8 mouse cellular contexts compared by ENCODE assay signal in genomic region chr10:30842228-30842627, GRCm38 (mm10). TPM values are rescaled to one million over a fixed set of nuclear protein-coding genes. Genes with fewer than 3 reads are reported as not detected.
DNase-seq lines count a peak whose midpoint lies in the region; ATAC-seq and TF ChIP-seq lines count a peak whose summit lies in the region.

No protein-coding gene starts in this region.

- H3K36me3 ChIP-seq in kidney, adult 2 months (ENCODE audit: control insufficient read depth, insufficient read depth, low read length): no peaks in the 10 kb centered on the region
- H3K36me3 ChIP-seq in hindbrain, postnatal 0 days (ENCODE audit: insufficient read depth, low read length): no peaks in the 10 kb centered on the region
- H3K36me3 ChIP-seq in midbrain, embryonic 12.5 days: no peaks in the 10 kb centered on the region

- peak overlapping the region; percentile 66 for H3K4me2 ChIP-seq in hindbrain, postnatal 0 days (ENCODE audit: low read depth, low read length)
- peak overlapping the region; percentile 84 for H3K4me2 ChIP-seq in midbrain, embryonic 12.5 days (replicated peaks)

- ATAC-seq in hindbrain, postnatal 0 days: peak; percentile 60
- peak; percentile 69 for ATAC-seq in midbrain, embryonic 12.5 days (ENCODE audit: low FRiP score, low read depth)
- ATAC-seq in erythroid progenitor cell, adult 5-6 weeks (replicated peaks; ENCODE audit: low FRiP score, poor library complexity, severe bottlenecking): no peak

- no peak for TF ChIP-seq CTCF in kidney, adult 2 months (conservative IDR thresholded peaks at IDR 0.05; ENCODE audit: insufficient read depth, insufficient read length, low read depth, low read length)
- TF ChIP-seq CTCF in hindbrain, postnatal 0 days (IDR thresholded peaks at IDR 0.05; ENCODE audit: low read depth): no peak

- H3K9me3 ChIP-seq in hindbrain, postnatal 0 days (ENCODE audit: low read length): no peaks in the 10 kb centered on the region
- no peaks in the 10 kb centered on the region for H3K9me3 ChIP-seq in midbrain, embryonic 12.5 days

- H3K9ac ChIP-seq in hindbrain, postnatal 0 days (replicated peaks; ENCODE audit: low read length): peak overlapping the region; percentile 50
- peak overlapping the region; percentile 51 for H3K9ac ChIP-seq in midbrain, embryonic 12.5 days (replicated peaks)

- no peak for TF ChIP-seq POLR2A in kidney, adult 2 months (IDR thresholded peaks at IDR 0.05; ENCODE audit: low read depth, low read length)

- 0 out of 2 replicates have a peak overlapping the region, but pooled peaks have one; percentile 18 for H3K27ac ChIP-seq in kidney, adult 2 months (ENCODE audit: insufficient read depth, low read depth, low read length)
- no peak overlapping the region for H3K27ac ChIP-seq in brown adipose tissue, adult 24 weeks (replicated peaks; ENCODE audit: low read depth, low read length)
- peak overlapping the region; percentile 69 for H3K27ac ChIP-seq in hindbrain, postnatal 0 days
- H3K27ac ChIP-seq in midbrain, embryonic 12.5 days (replicated peaks): 0 out of 2 replicates have a peak overlapping the region, but pooled peaks have one; percentile 39

- WGBS in kidney, adult 2 months: under 1% methylated on average over 29 of the region's 29 CpGs
- under 1% methylated on average over 29 of the region's 29 CpGs for WGBS in hindbrain, postnatal 0 days
- WGBS in midbrain, embryonic 12.5 days: under 1% methylated on average over 29 of the region's 29 CpGs

- DNase-seq in kidney, adult 2 months: peak; percentile 38
- no peak for DNase-seq in kidney, postnatal 25 days
- no peak for DNase-seq in hindbrain, postnatal 0 days (ENCODE audit: low spot score)
- no peak for DNase-seq in ovary, postnatal 10 days (ENCODE audit: low spot score)
- no peak for DNase-seq in T-cell, adult 2 months (ENCODE audit: low spot score)

- peaks cover 6% of the 10 kb centered on the region; the same call in 1 of the 2 replicates for H3K4me1 ChIP-seq in kidney, adult 2 months (ENCODE audit: control insufficient read depth, insufficient read depth, low read length)
- peaks cover 6% of the 10 kb centered on the region for H3K4me1 ChIP-seq in brown adipose tissue, adult 24 weeks (ENCODE audit: control insufficient read depth, insufficient read depth, insufficient read length, low read length)
- H3K4me1 ChIP-seq in hindbrain, postnatal 0 days (ENCODE audit: insufficient read depth, low read length): 0 out of 2 replicates have a peak, but pooled peaks cover 11% of the 10 kb centered on the region
- peaks cover 21% of the 10 kb centered on the region for H3K4me1 ChIP-seq in midbrain, embryonic 12.5 days

- peak overlapping the region; percentile 85 for H3K4me3 ChIP-seq in kidney, adult 2 months (ENCODE audit: insufficient read depth, low read depth, low read length)
- H3K4me3 ChIP-seq in brown adipose tissue, adult 24 weeks (ENCODE audit: insufficient read depth, low read depth, low read length): peak overlapping the region; percentile 61
- peak overlapping the region; percentile 70 for H3K4me3 ChIP-seq in hindbrain, postnatal 0 days (ENCODE audit: low read length)
- H3K4me3 ChIP-seq in midbrain, embryonic 12.5 days: peak overlapping the region; percentile 62

- peaks cover 2% of the 10 kb centered on the region for H3K27me3 ChIP-seq in kidney, adult 2 months (replicated peaks; ENCODE audit: control insufficient read depth, insufficient read depth, low read length)
- H3K27me3 ChIP-seq in hindbrain, postnatal 0 days (ENCODE audit: insufficient read depth, low read length): peaks cover 10% of the 10 kb centered on the region; the same call in 1 of the 2 replicates
- H3K27me3 ChIP-seq in midbrain, embryonic 12.5 days: peaks cover 62% of the 10 kb centered on the region

RNA-seq across cellular contexts. Expression of gene Hey2, which starts 0.4 kb away (rescaled TPM):
- 2.9 and 3.6 TPM in 2 replicates for polyA plus RNA-seq in kidney, adult 2 months (2012; rRNA removed)
- polyA plus RNA-seq in brown adipose tissue, adult 24 weeks (2012; ENCODE audit: insufficient read depth, insufficient read length, missing spikeins): 0.67 and 2.0 TPM in 2 replicates
- total RNA-seq in hindbrain, postnatal 0 days (2014; rRNA removed): 7.2 and 10.2 TPM in 2 replicates
- 3.9 and 4.4 TPM in 2 replicates for polyA plus RNA-seq in hindbrain, postnatal 0 days (2015; fragmentation: Nextera tagmentation; extraction: Ambion mirVana)
- 3.7 and 4.6 TPM in 2 replicates for polyA plus RNA-seq in midbrain, embryonic 12.5 days (2016; fragmentation: Nextera tagmentation; extraction: Ambion mirVana)
- not detected in 2 replicates for total RNA-seq in erythroid progenitor cell, adult 5-6 weeks (2015; ENCODE audit: low replicate concordance)
- not detected in 2 replicates for total RNA-seq in erythroid progenitor cell, adult 5-6 weeks (2017; ENCODE audit: low replicate concordance)

RNA-seq across cellular contexts. Expression of gene Ncoa7, which starts 39.1 kb away (rescaled TPM):
- 14.4 and 18.6 TPM in 2 replicates for polyA plus RNA-seq in kidney, adult 2 months (2012; rRNA removed)
- polyA plus RNA-seq in brown adipose tissue, adult 24 weeks (2012; ENCODE audit: insufficient read depth, insufficient read length, missing spikeins): 11.1 and 20.7 TPM in 2 replicates
- total RNA-seq in hindbrain, postnatal 0 days (2014; rRNA removed): 19.8 and 26.5 TPM in 2 replicates
- 23.4 and 24.4 TPM in 2 replicates for polyA plus RNA-seq in hindbrain, postnatal 0 days (2015; fragmentation: Nextera tagmentation; extraction: Ambion mirVana)
- polyA plus RNA-seq in midbrain, embryonic 12.5 days (2016; fragmentation: Nextera tagmentation; extraction: Ambion mirVana): 7.4 and 8.0 TPM in 2 replicates
- total RNA-seq in erythroid progenitor cell, adult 5-6 weeks (2015; ENCODE audit: low replicate concordance): 96.6 and 110 TPM in 2 replicates
- total RNA-seq in erythroid progenitor cell, adult 5-6 weeks (2017; ENCODE audit: low replicate concordance): 168 and 170 TPM in 2 replicates
